Mouse (Mus musculus): ENCODE measurements around the gene Hist2h4.
"Not testable (repeated sequence)": the region's sequence is repeated elsewhere in the genome, so short reads cannot be mapped to it uniquely, and the experiment has no call there.

Gene Hist2h4

GRCm38 (mm10) chr3:96220765-96221639 is 42.1 kb downstream of the Hist2h4 start, which contains the start of the genes Hist2h2ac and Hist2h2be:
TSS of gene Hist2h2ac (minus strand) at chr3:96220880.
TSS of gene Hist2h2be (plus strand) at chr3:96221119.
- DNase-seq (ENCODE audit: low read depth) = peak; percentile 96

DNA sequence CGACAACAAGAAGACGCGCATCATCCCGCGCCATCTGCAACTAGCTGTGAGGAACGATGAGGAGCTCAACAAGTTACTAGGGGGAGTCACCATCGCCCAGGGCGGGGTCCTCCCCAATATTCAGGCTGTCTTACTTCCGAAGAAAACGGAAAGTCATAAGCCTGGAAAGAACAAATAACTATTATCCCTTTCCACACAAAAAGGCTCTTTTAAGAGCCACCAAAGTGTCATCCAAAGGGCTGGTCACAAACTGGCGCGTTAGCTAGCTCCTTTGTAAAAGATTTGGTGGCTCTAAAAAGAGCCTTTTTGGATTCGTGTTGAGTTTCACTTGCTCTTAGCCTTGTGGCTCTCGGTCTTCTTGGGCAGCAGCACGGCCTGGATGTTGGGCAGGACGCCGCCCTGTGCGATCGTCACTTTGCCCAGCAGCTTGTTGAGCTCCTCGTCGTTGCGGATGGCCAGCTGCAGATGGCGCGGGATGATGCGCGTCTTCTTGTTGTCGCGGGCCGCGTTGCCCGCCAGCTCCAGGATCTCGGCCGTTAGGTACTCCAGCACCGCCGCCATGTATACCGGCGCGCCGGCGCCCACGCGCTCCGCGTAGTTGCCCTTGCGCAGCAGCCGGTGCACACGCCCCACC is 42.9 kb downstream of the Hist2h4 start:
- DNase-seq (ENCODE audit: low read depth) = not testable (repeated sequence)

DNA sequence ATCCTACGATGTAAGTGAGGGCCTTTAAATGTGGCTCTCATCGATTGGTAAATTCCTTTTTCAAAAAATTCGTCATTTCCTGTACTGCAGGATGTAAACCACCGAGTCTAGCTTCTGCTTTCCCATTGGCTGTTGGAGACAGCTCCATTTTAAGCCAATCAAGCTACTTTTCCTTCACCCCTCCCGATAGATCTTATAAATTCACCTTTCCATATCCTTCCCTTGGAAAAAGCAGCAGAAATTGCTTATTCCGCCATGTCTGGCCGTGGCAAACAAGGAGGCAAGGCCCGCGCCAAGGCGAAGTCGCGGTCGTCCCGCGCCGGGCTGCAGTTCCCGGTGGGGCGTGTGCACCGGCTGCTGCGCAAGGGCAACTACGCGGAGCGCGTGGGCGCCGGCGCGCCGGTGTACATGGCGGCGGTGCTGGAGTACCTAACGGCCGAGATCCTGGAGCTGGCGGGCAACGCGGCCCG is 43.4 kb downstream of the Hist2h4 start, which contains the start of the genes Bola1 and Hist2h2ab:
TSS of gene Bola1 (minus strand) at position 49 of the 470 bp plus-strand sequence.
TSS of gene Hist2h2ab (plus strand) at position 205 of the 470 bp plus-strand sequence.
- peak; percentile 57 for DNase-seq (ENCODE audit: low read depth)

DNA sequence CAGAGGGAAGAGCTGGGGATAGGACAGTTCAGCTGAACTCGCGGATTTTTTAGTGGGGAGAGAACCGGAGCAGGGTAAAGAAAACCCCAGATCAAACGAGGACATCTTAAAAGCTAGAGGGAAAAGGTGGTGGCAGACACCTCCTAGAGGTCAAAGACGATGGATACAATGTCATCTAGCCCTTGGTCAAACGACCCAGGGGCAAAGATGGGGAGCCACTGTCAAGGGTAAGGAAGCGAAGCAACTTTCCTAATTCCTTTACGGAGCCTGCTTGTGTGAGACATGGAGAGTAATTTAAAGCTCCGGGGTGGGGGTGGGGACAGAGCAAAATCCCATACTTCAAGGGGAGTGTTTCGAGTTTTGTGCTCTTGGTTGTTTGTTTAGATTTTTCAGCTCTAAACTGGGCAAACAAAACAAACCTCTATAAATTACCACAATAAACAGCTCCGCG is 43.9 kb downstream of the Hist2h4 start:
- no peak for DNase-seq (ENCODE audit: low read depth)

Data from c-Kit-positive CD71-negative TER-119-negative erythroid progenitor cells, embryonic 14.5 days (primary cell).